Mouse (Mus musculus) MN1 (cell line): Measurements from ENCODE around the gene Syt15.

Experiments
- DNase-seq: peaks from one replicate; pipeline ENCODE4 v3.0.0-alpha.2; 2016; ENCODE audit warnings: low spot score

Gene Syt15

GRCm38 (mm10) chr14:34219295-34219694 lies at the start of gene Syt15:
TSS of gene Syt15 (plus strand) at chr14:34219595.
- no peak for DNase-seq

DNA sequence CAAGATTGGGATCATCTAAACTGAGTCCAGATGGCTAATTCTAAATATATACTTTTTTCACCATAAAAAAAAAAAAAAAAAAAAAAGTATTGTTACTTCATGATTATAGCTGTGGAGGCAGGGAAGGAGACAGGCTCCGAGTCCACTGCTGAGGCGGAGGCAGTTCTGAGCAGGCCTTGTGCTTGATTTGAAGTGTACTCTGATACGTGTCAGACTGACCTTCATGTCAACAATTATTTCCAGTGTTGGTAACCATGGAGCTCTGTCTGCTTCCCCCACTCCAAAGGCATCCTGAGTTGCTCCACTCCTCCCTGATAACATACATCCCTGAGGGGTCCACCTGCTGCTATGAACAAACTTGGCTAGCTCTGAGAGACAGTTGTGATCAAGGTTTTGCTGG lies 48.3 kb upstream of the Syt15 start:
- DNase-seq, result no peak

DNA sequence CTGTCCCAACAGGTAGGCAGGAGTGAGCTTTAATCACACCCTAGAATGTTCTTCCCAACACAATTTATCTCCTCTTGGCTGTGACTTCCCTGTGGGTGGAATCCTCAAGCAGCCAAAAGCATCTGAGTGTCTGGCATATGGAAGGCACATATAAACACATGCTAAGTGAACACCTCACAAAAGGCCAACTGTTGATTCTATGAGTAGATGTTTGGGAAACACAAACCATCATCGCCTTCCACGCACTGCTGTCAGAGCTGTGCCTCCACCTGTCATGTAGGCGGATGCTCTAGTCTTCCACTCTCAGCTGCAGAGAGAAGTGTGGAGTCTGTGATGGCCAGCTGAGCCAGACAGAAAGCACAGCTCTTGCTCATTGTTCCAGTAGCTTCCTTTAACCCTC lies 40.0 kb upstream of the Syt15 start:
- no peak for DNase-seq

GRCm38 (mm10) chr14:34183101-34183500 lies 36.3 kb upstream of the Syt15 start:
- DNase-seq, result no peak

GRCm38 (mm10) chr14:34188629-34189028 lies 30.8 kb upstream of the Syt15 start:
- no peak for DNase-seq

DNA sequence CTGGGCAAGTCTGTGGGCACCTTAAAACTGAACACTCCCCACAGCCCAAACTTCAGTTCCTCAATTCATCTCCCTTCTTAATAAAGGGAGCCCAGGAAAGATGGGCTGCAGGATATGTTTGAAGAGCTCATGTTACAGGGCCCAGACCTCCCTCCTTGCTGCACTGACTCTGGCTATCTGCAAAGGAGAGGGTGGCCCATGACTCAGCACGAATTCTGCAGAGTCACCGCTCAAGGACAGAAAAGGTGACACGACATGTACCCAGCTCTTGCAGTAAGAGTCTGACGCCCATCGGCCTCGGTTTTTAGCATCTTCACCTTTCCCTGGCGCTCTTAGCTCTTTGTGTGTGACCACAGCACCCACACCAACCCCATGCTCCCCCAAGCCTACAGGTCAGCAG lies 29.0 kb upstream of the Syt15 start:
- no peak for DNase-seq

- no peak for DNase-seq
Observed at GRCm38 (mm10) chr14:34193879-34194278, 25.5 kb upstream of the Syt15 start.

- no peak for DNase-seq
Observed at GRCm38 (mm10) chr14:34195466-34195865, 23.9 kb upstream of the Syt15 start.

GRCm38 (mm10) chr14:34196706-34197105 lies 22.7 kb upstream of the Syt15 start:
- no peak for DNase-seq

GRCm38 (mm10) chr14:34200738-34201230 lies 18.6 kb upstream of the Syt15 start:
- no peak for DNase-seq

DNA sequence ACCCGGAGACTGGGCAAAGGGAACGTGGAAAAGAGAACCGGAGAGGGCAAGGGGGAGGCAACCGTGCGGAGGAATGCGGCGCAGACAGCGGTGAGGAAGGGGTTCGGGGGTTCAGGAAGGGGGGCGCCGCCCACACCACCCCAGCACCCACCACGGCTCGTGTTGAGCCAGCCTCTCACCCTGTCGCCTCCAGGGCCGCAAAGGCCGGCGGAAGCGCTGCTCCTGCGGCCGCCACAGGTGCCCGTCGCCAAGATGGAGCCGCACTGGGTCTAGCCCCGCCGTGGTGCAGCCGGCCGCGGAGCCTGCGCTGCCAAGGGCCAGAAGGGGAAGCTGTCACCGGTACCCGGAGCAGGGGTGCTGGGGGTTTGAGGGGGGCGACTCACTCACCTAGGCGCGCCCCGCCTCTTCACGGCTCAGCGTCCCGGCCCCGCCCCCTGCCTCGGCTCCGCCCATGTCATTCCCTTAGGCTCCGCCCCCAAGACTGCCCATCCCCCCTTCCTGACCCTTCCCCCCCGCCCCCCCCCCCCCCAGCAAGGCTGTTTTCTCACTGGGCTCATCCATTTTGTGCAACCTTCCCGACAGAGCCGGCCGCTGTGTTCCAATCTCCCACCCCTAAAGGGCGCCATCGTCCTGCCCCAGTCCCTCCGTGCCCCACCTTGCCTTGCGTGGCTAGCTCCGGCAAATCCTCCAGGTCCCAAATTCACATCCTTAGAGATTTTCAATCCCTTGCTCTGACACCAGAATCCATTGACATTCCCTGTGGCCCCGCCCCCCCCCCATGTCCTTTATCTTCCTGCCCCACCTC lies 18.0 kb upstream of the Syt15 start, which contains the start of gene Gprin2:
TSS of gene Gprin2 (minus strand) at position 423 of the 805 bp plus-strand sequence.
- DNase-seq, result no peak

DNA sequence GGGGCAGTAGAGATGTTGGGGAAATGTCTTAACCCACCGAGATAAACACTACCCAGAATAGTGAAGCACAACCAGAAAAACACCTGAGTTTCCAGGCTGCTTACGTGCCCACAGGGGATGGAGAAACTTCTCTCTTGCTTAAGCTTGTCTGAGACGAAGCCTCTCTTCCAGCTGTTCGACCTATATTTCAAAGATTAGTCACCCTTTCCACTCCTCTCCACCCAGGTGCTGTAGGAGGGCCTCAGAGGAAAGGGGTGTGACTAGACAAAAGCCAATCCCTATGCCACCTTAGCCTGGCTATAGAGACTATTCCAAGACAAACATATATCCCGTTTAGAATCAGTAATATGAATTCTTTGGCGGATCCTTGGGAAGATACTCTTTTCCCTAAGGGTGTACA lies 11.4 kb upstream of the Syt15 start:
- no peak for DNase-seq

GRCm38 (mm10) chr14:34208651-34209050 lies 10.7 kb upstream of the Syt15 start:
- DNase-seq, result peak; percentile 27

DNA sequence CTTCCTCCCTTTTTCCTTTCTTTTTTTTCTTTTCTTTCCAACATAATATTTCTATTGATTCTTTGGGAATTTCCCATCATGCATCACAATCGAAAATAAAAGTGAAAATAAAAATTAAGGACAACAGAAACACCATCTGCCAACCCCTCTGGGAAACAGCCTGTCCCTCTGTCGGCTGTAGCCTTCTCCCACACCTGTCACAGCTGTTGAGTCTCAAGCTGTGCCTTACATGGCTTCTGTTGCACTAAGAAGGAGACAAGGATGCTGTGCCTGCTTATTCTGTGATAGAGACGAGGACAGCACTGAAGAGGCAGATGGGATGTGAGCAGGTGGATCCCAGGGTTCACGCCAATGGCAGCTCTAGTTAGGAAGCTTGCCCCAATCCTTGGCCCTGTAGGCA lies 10.3 kb upstream of the Syt15 start:
- no peak for DNase-seq

DNA sequence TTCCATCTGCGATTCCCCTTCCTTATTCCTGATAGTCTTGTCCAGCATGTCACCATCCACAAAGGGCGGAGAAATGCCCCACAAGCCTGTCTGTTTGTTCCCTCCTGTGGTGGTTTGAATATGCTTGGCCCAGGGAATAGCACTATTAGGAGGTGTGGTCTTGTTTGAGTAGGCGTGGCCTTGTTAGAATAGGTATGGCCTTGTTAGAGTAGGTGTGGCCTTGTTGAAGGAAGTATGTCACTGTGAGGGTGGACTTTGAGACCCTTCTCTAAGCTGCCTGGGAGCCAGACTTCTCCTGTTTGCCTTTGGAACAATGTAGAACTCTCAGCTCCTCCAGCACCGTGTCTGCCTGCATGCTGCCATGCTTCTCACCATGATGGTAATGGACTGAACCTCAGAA lies 9.5 kb upstream of the Syt15 start:
- DNase-seq, result no peak

DNA sequence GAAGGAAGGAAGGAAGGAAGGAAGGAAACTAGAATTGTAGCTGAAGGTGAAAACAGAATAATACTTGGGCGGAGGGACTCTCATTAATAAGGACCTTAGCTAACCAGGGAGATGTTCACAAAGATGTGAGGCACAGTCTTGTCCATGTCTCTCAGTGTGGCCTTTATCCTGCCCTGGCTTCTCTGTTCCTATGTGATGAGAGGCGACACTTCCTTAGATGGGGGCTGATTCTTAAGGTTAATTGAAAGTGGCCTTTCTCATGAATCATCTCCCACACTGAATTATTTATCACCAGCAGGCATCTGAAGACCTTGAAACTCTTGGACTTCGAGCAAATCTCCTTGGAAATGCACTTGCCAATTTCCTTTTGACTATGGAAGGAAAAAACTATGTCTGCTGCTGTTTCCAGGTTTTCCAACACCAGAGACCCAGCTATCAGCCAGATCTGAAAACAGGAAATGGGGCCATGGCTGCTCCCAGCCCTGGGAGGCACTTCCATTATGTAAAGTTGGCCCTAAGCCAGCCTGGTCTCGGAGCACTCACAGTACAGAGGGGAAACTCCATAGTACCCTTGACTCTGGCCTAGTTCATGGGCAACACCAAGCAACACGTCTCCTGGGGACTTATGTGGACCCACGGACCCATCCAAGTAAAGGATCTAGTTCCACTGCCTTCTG lies 3.8 kb upstream of the Syt15 start:
- peak; percentile 67 for DNase-seq

- DNase-seq, result no peak
Observed at GRCm38 (mm10) chr14:34219786-34220198, 397 bp downstream of the Syt15 start.

- no peak for DNase-seq
Observed at GRCm38 (mm10) chr14:34220426-34220825, 1.0 kb downstream of the Syt15 start.

DNA sequence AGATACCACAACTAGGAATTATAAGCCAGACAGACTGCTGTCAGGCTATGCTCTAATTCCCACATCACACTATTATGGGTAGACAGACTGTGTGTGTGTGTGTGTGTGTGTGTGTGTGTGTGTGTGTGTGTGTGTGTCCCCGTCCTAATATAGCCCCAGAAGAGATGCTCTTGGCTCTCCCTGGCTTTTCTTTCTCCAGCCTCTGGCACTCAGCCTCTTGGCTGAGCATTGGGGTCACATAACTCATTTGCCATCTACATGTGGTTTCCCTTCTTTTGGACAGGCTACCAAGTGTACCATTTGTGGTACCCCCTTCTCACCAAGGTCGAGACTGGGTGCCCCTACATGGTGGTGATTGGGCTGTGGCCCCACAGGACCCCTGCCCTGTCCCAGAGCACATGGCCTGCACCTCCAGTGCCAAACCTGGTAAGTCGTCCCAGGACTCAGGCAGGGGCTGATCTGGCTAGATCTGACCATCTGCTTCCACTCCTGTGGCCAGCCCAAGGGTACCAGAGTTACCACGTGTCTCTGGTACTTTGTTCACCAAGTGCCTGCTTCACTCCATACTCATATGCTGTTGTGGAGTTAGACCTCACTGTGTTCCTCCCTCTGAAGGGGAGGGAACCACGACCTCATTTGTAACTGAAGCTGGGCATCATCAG lies 2.2 kb downstream of the Syt15 start:
- no peak for DNase-seq

- DNase-seq, result no peak
Observed at GRCm38 (mm10) chr14:34223362-34223898, 4.0 kb downstream of the Syt15 start.

GRCm38 (mm10) chr14:34225986-34226385 lies 6.6 kb downstream of the Syt15 start:
- DNase-seq, result no peak

DNA sequence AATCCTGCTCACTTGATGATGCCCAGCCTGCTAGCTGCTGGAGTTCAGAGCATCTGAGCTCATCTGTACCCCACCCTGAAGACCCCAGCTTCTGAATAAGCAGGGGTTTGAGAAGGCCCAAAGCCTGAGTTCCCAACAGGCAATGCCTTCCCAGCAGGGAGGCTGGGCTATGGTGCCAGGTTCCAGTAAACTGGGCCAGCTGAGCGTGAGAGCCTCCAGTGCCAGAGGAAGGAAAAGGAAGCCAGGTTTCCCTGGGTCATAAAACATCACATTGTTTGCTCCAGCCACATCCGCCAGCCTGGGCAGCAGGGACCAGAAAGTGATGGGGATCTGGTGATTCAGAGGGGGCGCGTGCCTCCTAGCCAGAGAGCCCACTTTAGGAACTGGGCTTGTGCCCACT lies 7.2 kb downstream of the Syt15 start:
- DNase-seq, result no peak

GRCm38 (mm10) chr14:34227981-34228380 lies 8.6 kb downstream of the Syt15 start:
- DNase-seq, result no peak
